Mouse (Mus musculus) kidney, postnatal 4 days (tissue): Measurements from ENCODE around the gene Zfp119b.
"Not testable (repeated sequence)": the region's sequence is repeated elsewhere in the genome, so short reads cannot be mapped to it uniquely, and the experiment has no call there.

ENCODE experiments used
- DNase-seq, 2 experiments: peaks; one replicate each; pipeline ENCODE4 v3.0.0; 2021; ENCODE audit warnings: mixed read lengths in 2 of 2

Zfp119b gene

DNA sequence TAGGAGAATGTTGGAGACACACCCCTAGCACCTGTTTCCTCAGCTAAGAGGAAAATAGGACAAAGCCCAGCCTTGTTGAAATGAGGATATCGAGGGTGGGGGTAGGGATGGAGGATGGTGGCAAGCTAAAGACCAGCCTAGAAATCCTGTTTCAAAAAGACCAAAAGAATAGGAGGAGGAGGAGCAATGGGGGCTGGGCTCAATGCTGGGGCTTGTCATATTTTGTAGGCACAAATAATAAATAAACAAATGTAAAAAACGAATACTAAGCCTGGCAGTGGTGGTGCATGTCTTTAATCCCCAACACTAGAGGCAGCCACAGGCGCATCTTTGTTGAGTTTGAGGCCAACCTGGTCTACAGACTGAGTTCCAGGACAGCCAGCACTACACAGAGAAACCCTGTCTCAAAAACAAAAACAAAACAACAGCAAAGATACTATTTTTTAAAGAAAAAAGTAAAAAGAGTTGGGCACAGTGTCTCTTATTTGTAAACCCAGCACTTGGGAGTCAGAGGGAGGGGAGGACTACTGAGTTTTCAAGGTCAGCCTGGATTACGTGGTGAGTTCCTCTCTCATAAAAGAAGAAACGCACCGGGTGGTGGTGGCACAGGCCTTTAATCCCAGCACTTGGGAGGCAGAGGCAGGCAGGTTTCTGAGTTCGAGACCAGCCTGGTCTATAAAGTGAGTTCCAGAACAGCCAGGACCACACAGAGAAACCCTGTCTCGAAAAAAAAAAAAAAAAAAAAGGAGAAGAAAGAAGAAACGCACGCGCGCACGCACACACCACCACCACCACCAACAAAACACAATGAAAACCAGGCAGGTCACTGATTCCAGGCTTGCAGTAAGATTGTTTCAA is 8.7 kb upstream of the Zfp119b start:
- no peak for DNase-seq

DNA sequence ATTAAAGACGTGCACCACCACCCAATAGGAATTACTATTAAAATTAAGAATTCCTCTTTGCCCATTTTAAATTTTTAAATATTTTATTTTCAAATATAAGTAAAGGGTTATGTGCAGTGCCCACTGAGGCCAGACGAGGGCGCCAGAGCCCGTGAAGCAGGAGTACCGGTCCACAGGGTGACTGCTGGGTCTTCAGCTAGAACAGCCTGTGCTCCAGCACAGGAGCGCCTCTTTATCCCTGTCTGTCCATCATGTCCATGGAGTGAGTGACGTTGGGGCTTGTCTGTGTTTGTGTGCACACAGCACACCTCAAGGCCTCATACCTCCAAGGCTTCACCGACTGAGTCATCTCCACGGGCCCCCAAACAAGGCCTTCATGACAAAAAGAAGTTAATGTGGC is 7.9 kb upstream of the Zfp119b start:
- DNase-seq = peak; percentile 89

DNA sequence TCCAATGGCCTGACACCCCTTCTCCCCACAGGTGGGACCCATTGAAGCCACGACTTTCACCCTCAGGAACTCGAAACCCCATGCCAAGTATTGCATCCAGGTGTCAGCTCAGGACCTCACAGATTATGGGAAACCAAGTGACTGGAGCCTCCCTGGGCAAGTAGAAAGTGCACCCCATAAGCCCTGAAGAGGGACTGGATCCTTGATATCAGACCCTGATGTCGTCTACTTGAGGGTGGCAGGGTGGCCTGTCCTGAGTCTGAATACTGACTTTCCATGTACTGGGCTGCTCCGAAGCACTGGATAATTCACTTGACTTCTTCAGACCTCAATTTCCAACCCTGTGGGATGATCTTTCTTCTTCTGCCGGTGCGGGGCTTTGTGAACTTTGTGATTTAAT is 7.3 kb upstream of the Zfp119b start:
- no peak for DNase-seq

DNA sequence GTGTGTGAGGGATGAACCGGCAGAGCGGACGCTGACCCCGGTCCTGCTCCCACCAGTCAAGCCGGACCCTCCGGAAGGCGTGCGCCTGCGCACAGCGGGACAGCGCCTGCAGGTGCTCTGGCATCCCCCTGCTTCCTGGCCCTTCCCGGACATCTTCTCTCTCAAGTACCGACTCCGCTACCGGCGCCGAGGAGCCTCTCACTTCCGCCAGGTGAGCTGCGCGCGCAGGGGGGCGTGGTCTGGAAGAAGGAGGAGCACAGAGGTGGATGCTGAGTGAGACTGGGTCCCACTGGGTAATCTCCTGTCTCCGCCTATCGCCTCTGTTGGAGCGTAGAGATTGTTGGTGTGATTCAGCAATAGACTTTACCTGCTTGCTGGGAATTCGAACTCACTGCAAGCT is 6.8 kb upstream of the Zfp119b start:
- peak; percentile 89 to 93 for DNase-seq

DNA sequence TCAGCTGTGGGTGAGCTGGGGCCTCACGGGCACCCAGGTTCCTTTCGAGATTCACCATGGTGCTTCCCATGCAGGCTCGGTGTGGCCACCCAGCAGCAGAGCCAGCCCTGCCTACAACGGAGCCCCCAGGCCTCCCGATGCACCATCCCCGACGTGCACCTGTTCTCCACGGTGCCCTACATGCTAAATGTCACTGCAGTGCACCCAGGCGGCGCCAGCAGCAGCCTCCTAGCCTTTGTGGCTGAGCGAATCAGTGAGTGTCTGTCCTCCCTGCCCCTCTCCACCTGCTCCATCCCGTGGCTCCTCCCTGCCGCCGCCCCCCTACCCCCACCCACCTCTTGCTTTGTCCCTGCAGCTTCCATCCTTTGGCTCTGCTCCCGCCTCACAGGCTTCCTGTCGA is 4.9 kb upstream of the Zfp119b start:
- DNase-seq = no peak

DNA sequence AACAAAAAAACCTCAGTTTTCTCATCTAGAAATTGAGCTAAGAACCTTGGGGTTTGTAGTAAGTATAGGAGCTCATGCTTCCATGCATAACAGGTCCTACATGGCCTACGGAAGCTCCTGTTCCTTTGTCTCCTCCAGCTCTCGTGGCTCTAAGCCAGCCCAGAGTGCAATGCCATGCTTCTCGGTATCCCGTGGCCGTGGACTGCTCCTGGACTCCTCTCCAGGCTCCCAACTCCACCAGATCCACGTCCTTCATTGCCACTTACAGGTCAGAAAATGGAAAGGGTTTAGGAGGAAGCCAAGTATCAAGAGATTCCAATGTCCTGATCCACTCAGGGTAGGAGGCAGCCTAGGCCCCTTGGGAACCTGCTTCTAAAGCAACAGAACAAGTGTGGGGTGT is 4.5 kb upstream of the Zfp119b start:
- DNase-seq = no peak

DNA sequence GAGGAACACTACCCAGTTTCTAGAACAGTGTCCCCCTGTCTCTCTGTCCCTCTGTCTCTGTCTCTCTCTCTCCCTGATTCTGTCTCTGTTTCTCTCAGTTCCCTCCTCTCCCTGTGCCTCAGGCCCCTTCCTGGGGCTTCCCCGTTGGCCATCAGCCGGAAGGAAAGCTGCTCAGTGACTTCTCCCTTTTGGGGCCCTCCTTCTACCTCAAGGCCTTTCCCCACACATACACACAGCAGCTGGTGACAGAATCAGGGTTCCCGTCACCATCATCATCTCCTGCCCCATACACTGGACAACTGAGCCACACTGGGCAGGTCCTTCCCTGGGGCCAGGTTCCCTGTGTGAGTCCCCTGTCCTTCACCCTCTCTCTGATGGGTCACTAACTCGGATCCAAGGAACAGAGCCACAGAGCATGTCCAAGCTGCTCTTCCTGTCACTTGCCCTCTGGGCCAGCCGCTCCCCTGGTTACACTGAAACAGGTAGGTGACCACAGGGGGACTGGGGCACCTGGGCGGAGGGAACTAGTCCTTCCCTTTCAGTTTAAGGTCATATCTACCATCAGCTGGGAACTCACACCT is 3.2 kb upstream of the Zfp119b start, which contains the start of gene Ebi3:
Gene Ebi3 (plus strand): TSS at position 194 of the 581 bp plus-strand sequence.
- no peak for DNase-seq

DNA sequence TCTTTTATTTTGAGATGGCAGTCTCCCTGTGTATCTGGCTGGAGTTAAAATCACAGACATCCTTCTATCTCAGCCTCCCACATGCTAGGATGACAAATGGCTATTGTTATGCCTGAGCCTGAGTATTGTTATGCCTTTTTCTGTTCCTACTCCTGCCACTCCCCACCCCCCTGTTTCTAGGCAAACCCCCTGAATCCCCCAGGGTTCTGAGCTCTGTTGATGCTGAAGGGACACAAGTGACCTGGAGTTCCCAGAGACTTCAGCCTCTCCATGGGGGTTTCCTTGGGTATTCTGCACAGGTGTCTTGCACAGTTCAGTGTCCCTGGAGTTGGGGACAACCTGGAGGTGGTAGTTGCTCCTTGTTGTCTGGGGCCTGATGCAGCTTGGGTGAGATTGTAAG is 2.7 kb upstream of the Zfp119b start:
- no peak for DNase-seq

DNA sequence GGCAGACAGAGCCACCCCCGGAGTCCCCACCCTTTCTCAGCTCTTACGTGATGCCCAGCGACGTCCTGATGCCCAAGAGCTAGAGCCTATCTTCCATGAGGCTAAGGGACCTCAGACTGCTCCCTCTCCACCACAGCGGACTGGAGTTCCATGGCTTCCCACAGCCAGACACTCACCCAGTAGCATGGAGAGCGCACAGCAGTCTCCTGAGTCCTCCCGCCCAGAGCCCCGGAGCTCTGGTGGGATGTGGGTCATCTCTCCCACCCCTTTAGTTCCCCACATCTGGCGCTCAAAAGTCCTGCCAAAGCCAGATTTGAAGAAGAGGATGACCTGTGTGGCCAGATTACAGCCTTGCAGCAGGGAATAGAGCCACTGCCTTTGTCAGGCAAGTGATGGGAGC is 1.3 kb upstream of the Zfp119b start:
- DNase-seq = no peak

DNA sequence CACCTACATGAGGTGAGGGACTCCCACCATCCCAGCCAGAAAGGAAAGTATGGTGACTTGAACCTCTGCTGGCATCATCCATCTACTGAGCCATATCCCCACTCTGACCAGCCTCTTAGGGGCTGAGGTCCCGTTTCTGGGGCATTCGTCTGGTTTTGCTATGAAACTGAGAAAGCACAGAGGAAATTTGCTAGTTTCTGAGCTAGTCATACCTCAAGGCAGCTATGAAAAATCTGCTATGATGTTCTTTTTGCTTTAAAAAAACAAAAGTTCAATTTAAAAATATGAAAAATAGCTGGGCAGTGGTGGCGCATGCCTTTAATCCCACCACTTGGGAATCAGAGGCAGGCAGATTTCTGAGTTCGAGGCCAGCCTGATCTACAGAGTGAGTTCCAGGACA is 653 bp downstream of the Zfp119b start:
- DNase-seq = no peak

DNA sequence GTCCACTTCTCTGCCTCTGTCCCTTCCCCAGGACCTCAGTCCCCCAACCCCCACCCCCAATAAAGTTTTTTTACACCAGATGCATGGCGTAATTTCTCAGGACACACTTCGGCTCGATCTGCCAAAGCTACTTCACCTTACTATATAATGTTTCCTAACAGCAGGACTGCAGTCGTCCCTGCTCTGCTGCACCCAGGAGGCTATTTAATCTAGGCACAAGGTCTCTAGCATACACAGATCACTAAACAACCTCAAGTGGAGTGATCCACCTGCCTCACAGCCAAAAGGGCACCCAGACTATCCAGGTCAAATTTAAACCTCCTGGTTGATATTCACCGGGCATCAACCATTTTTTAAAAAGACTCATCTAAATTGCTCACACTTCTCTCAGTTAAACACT is 3.6 kb downstream of the Zfp119b start:
- DNase-seq = peak in 1 of 2 experiments; percentile 34

DNA sequence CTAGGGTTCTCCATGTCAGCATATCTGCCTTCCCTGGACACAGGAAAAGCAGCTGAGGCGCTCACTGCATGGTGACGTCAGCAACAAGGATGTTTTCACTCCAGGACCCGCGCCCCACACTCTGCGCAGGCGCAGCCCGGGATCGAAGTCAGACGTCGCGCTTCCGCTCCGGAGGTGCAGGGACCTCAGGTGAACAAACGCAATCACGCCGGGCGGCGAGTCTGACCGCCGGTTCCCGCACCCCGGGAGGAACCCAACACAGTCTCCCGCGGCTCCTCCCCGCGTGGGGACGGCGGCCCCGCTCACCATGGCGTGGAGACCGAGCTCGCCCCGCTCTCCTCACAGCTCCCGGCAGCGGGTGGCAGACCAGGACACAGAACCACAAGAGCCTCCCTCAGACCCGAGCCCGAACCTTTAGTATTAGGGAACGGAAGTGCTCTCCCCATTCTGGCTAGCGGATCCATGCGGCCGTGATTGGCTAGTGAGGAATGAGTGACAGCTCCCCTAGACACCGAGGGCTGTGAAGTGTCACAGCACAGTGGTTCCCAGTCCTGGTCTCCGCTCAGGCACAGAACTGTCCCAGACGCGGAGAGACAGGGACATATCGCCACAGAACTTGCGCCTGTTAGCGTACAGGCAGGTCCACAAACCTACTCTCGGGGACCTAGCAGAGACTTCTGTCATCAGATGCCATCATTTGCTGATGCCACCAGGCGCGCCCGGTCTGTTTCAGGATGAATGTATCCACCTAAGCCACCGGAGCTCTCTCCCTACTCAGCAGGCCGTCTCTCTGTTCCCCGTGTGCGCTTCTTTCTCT is 4.2 kb downstream of the Zfp119b start:
- DNase-seq = peak; percentile 91 to 95

DNA sequence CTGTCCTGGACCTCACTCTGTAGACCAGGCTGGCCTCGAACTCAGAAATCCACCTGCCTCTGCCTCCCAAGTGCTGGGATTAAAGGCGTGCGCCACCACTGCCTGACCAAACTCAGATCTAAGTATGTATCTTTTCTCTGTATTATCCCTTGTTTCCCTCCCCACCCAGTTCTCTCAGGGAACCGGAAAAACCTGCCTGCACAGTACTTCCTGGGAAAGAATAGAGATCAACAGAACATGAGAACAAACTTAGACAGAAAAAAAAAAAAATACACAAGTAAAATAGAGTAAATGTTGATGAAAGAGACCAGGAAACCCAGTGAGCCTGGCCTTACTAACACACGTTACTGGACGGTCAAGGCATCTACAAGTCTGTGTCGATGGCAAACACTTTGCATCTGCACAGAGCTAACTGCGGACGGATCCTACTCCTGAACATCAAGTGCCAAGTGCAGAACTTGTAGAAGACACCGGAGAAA is 4.9 kb downstream of the Zfp119b start:
- DNase-seq = not testable (repeated sequence)

DNA sequence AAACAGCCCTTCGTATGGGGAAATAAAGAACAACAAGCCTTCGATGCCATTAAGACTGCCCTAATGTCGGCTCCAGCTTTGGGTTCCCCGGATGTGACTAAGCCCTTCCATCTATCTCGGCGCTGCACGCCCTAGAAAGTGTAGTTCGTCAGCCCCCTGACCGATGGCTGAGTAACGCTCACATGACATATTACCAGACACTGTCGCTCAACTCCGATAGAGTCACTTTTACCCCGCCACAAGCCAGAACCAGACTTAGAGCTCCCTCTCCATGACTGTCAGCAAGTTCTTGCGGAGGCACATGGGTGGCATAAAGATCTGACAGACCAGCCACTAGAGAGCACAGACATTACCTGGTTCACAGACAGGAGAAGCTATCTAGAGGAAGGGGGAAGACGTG is 16.1 kb downstream of the Zfp119b start:
- no peak for DNase-seq

DNA sequence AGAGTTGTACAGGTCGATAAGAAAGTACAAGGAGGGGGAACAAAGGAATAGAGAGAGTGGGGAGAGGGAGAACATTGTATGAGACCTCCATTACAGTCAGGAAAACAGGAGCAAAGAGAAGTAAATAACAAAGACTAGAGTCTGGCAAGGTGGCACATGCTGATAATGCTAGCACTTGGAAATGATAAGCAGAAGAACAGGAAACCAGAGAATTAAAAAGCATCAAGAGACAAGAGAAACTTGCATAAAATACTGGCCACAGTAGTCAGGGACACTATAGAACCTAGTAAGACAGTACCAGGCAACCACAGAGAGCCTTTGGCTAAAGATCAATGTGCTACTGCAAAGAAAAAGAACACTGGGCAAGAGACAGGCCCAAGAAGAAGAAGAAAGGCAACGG is 16.7 kb downstream of the Zfp119b start:
- no peak for DNase-seq

DNA sequence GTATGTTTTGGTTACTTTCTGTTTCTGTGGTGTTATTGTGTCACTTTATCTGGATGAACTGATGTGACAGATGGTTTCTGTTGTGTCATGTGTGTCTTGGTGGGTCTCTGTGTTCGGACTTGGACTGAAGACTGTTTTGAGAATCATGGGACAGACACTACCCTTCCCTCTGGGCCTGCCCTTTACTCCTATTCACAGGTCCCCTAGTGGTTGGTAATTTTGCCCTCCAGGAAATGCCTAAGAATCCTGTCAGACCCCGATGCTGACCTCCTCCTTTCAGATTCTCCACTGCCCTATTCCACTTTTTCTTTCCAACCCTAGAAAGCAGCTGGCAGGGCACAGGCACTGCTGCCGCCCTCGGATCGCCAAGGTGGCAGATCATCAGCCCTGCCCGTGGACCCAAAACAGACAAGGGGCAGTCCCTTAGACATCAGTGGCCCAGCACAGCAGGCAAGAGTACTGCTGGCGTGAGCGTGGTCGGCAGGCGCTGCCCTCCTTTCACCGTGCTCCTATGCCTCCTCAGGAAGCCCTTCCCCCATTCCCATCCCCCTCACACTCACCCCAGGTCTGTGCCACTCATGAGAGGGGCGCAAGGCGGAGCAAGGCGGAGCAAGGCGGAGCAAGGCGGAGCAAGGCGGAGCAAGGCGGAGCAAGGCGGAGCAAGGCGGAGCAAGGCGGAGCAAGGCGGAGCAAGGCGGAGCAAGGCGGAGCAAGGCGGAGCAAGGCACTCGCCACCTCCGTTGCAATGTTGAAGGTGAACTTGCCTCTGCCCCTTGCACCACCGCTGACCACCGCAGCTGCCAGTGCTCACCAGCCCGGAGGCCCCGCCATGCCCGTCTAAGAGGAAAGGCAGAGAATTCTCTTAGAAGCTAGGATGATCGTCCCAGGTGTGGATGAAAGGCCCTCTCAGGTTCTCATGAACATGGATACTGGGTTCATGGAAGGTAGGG is 17.5 kb downstream of the Zfp119b start:
- DNase-seq = peak; percentile 75 to 83

DNA sequence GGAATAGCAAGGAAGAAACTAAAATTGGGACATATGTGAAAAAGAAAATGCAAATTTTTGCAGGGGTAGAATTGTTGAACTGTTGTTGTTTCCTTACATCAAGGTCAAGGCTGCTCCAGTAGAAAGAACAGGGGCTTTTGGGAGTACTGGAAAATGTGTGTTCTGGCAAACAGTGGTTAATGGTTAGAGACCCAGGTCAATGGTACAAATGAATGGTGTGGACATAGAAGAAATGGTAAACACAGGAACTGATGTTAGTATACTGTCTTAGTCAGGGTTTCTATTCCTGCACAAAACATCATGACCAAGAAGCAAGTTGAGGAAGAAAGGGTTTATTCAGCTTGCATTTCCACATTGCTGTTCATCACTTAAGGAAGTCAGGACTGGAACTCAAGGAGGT is 42.6 kb downstream of the Zfp119b start:
- DNase-seq = no peak

DNA sequence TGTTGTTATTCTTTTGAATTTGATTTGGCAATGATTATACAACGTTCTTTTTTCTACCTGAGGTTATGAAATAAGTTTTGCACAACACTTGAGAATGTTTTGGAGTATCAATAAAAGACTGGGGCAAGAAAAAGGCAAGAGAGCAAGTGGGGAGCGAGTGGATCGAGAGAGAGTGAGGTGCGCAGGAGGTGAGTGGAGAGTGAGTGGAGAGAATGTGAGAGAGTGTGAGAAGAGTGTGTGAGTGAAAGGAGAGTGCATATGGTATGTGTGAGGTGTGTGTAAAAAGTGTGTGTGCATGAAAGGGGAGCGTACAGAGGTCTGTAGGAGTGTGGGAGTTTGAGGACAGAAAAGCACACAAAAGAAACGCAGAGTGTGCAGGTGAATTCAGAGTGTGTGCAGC is 45.2 kb downstream of the Zfp119b start:
- DNase-seq = peak in 1 of 2 experiments; percentile 3

DNA sequence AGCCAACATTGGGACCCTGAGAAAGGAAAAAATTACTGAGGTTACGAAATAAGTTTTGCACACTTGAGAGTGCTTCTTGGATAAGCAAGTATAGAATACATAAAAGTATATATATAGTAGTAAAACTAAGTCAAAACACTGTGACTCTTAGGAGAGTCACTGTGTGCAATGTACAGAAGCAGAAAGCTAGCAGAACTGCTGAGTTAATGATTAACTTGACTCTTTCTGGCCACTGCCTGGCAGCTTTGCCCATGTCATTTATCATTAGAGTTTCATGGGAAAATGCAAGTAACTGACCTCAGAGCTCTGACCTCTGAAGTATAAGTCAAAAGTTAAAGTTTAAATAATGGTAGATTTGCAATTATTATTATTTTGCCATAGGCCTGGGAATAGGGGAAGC is 45.6 kb downstream of the Zfp119b start:
- peak in 1 of 2 experiments; percentile 6 for DNase-seq

DNA sequence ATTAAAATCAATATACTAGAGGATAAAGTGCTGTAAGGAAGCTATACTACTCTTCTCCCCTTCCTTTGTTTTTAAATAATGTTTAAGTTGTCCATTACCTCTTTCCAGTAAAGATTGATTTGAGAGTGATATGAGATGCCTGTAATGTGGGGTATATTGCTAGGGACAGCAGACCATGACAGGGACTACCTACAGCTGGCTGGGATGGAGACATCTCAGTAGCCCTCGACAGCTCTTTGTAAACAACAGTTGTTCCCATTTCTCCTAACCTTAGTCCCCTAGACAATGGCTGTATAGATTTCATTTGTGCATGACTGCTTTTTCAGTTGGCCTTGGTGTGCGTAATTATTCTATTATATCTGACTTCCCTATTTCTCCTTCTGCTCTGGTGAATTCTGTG is 46.2 kb downstream of the Zfp119b start:
- no peak for DNase-seq

DNA sequence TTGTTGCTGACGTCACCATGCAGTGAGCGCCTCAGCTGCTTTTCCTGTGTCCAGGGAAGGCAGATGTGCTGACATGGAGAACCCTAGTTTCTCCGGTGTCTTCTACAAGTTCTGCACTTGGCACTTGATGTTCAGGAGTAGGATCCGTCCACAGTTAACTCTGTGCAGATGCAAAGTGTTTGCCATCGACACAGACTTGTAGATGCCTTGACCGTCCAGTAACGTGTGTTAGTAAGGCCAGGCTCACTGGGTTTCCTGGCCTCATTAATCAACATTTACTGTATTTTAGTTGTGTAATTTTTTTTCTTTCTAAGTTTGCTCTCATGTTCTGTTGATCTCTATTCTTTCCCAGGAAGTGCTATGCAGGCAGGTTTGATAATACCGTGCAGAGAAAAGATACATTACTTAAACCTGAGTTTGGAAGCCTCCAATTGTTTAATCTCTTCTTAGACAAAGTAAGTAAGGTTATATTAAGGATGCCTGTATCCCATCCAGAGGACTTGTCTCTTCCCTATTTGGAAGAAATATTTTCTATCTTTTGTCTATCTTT is 56.8 kb downstream of the Zfp119b start:
- peak; percentile 20 to 53 for DNase-seq
